Mouse (Mus musculus) MEL (cell line): Measurements from ENCODE around the gene Evi2a. TPM values are rescaled to one million over a fixed set of nuclear protein-coding genes. Genes with fewer than 3 reads are reported as not detected.

ENCODE experiments used
- DNase-seq: peaks from one replicate; pipeline ENCODE4 v3.0.0; 2011; ENCODE audit warnings: low read depth, low spot score
- H3K27ac ChIP-seq: 2 replicates; pipeline ENCODE4 v1.5.1; 2012; ENCODE audit warnings: low read depth, mild to moderate bottlenecking, control low read depth, low read length, moderate library complexity; ENCODE audit not compliant: control insufficient read depth
- H3K27me3 ChIP-seq, 2 experiments: fragments of 150-350 bp in 1 of 2; sonication (generic) in 1 of 2; 2 replicates each; pipeline ENCODE4 v1.6.1; 2012; ENCODE audit warnings: low read length in 2 of 2, mild to moderate bottlenecking in 2 of 2, improper control_type of control experiment in 1 of 2, moderate library complexity in 1 of 2; ENCODE audit not compliant: insufficient read depth in 2 of 2, control insufficient read depth in 1 of 2
- H3K36me3 ChIP-seq, 2 experiments: 2 replicates each; pipeline ENCODE4 v1.6.1; 2012 to 2014; ENCODE audit warnings: low read length in 2 of 2, improper control_type of control experiment in 1 of 2, inconsistent platforms in 1 of 2, mild to moderate bottlenecking in 1 of 2; ENCODE audit not compliant: insufficient read depth in 2 of 2, control insufficient read depth in 1 of 2
- H3K4me1 ChIP-seq, 2 experiments: fragments of 150-350 bp in 1 of 2; sonication (generic) in 1 of 2; 2 replicates each; pipeline ENCODE4 v1.6.1; 2012; ENCODE audit warnings: low read length in 2 of 2, improper control_type of control experiment in 1 of 2, mild to moderate bottlenecking in 1 of 2; ENCODE audit not compliant: insufficient read depth in 2 of 2, control insufficient read depth in 1 of 2
- H3K4me3 ChIP-seq, 2 experiments: fragments of 150-350 bp in 1 of 2; sonication (generic) in 1 of 2; 2 replicates each; pipeline ENCODE4 v1.5.1; 2012; ENCODE audit warnings: low read depth in 2 of 2, low read length in 2 of 2, mild to moderate bottlenecking in 2 of 2, moderate library complexity in 2 of 2, control low read depth in 1 of 2, improper control_type of control experiment in 1 of 2; ENCODE audit not compliant: control insufficient read depth in 1 of 2, insufficient read depth in 1 of 2
- H3K79me2 ChIP-seq: 2 replicates; pipeline ENCODE4 v1.6.1; 2012; ENCODE audit warnings: mild to moderate bottlenecking, low read length, moderate library complexity; ENCODE audit not compliant: control insufficient read depth, poor library complexity, insufficient read depth
- H3K9ac ChIP-seq: 2 replicates; pipeline ENCODE4 v1.6.1; 2012; ENCODE audit warnings: low read depth, mild to moderate bottlenecking, control low read depth, low read length, moderate library complexity; ENCODE audit not compliant: control insufficient read depth, poor library complexity, severe bottlenecking
- H3K9me3 ChIP-seq: fragments of 150-350 bp; sonication (generic); replicated peaks from 2 replicates; pipeline ENCODE4 v1.6.1; 2012; ENCODE audit warnings: mild to moderate bottlenecking, low read length, improper control_type of control experiment, moderate library complexity; ENCODE audit not compliant: insufficient read depth
- CHD1 ChIP-seq: IDR thresholded peaks from 2 replicates; pipeline ENCODE4 v1.6.1; 2012; ENCODE audit warnings: low read depth, mild to moderate bottlenecking, inconsistent platforms, low read length, improper control_type of control experiment
- ELF1 ChIP-seq: IDR thresholded peaks from 2 replicates; pipeline ENCODE4 v1.6.1; 2014; ENCODE audit warnings: low read depth, mild to moderate bottlenecking, inconsistent platforms, low read length, improper control_type of control experiment, moderate library complexity
- ETS1 ChIP-seq: IDR thresholded peaks from 2 replicates; pipeline ENCODE4 v1.6.1; 2012; ENCODE audit warnings: low read depth, mild to moderate bottlenecking, inconsistent platforms, low read length, improper control_type of control experiment, moderate library complexity
- GABPA ChIP-seq: IDR thresholded peaks from 2 replicates; pipeline ENCODE4 v1.6.1; 2012; ENCODE audit warnings: low read depth, mild to moderate bottlenecking, inconsistent platforms, low read length, improper control_type of control experiment, moderate library complexity
- HCFC1 ChIP-seq: IDR thresholded peaks from 2 replicates; pipeline ENCODE4 v1.6.1; 2012; ENCODE audit warnings: low read depth, mild to moderate bottlenecking, inconsistent platforms, low read length, improper control_type of control experiment, moderate library complexity
- KAT2A ChIP-seq: conservative IDR thresholded peaks from 2 replicates; pipeline ENCODE4 v1.6.1; 2012; ENCODE audit warnings: low read depth, low read length, improper control_type of control experiment, inconsistent platforms
- MAZ ChIP-seq: IDR thresholded peaks from 2 replicates; pipeline ENCODE4 v1.6.1; 2012; ENCODE audit warnings: low read depth, mild to moderate bottlenecking, inconsistent platforms, low read length, improper control_type of control experiment
- MEF2A ChIP-seq: IDR thresholded peaks from 2 replicates; pipeline ENCODE4 v1.6.1; 2014; ENCODE audit warnings: low read depth, mild to moderate bottlenecking, inconsistent platforms, low read length, improper control_type of control experiment; ENCODE audit not compliant: poor library complexity, insufficient replicate concordance, severe bottlenecking; ENCODE audit errors: extremely low read depth
- MYB ChIP-seq: IDR thresholded peaks from 2 replicates; pipeline ENCODE4 v1.6.1; 2011; ENCODE audit warnings: mild to moderate bottlenecking, low read depth, low read length, improper control_type of control experiment
- MYC ChIP-seq: IDR thresholded peaks from 2 replicates; pipeline ENCODE4 v1.6.1; 2011; ENCODE audit warnings: low read depth, mild to moderate bottlenecking, low read length, improper control_type of control experiment, moderate library complexity
- NELFE ChIP-seq: IDR thresholded peaks from 2 replicates; pipeline ENCODE4 v1.6.1; 2011; ENCODE audit warnings: low read depth, low read length, improper control_type of control experiment
- POLR2A ChIP-seq, 2 experiments: IDR thresholded peaks; 2 replicates each; pipeline ENCODE4 v1.6.1; 2011 to 2012; ENCODE audit warnings: low read length in 2 of 2, mild to moderate bottlenecking in 2 of 2, control low read depth in 1 of 2, improper control_type of control experiment in 1 of 2, low read depth in 1 of 2, moderate library complexity in 1 of 2; ENCODE audit not compliant: control insufficient read depth in 1 of 2, insufficient read depth in 1 of 2, poor library complexity in 1 of 2
- POLR2AphosphoS2 ChIP-seq: IDR thresholded peaks from 2 replicates; pipeline ENCODE4 v1.6.1; 2011; ENCODE audit warnings: low read length, improper control_type of control experiment
- RAD21 ChIP-seq: IDR thresholded peaks from 2 replicates; pipeline ENCODE4 v1.6.1; 2011; ENCODE audit warnings: mild to moderate bottlenecking, low read depth, low read length, improper control_type of control experiment
- SIN3A ChIP-seq: IDR thresholded peaks from 2 replicates; pipeline ENCODE4 v1.6.1; 2012; ENCODE audit warnings: low read length, improper control_type of control experiment, inconsistent platforms
- SMC3 ChIP-seq: IDR thresholded peaks from 2 replicates; pipeline ENCODE4 v1.6.1; 2011; ENCODE audit warnings: low read depth, low read length, improper control_type of control experiment
- TAL1 ChIP-seq: IDR thresholded peaks from 2 replicates; pipeline ENCODE4 v1.6.1; 2012; ENCODE audit warnings: mild to moderate bottlenecking, inconsistent platforms, low read length, moderate library complexity, mixed read lengths
- TBP ChIP-seq: IDR thresholded peaks from 2 replicates; pipeline ENCODE4 v1.8.0; 2011; ENCODE audit warnings: low read depth, low read length, improper control_type of control experiment
- UBTF ChIP-seq: IDR thresholded peaks from 2 replicates; pipeline ENCODE4 v1.6.1; 2012; ENCODE audit warnings: low read depth, mild to moderate bottlenecking, inconsistent platforms, low read length, improper control_type of control experiment, moderate library complexity, borderline replicate concordance; ENCODE audit not compliant: insufficient read depth
- USF1 ChIP-seq: IDR thresholded peaks from 2 replicates; pipeline ENCODE4 v1.6.1; 2014; ENCODE audit warnings: low read depth, mild to moderate bottlenecking, inconsistent platforms, low read length, improper control_type of control experiment, moderate library complexity
- ZC3H11A ChIP-seq: IDR thresholded peaks from 2 replicates; pipeline ENCODE4 v1.6.1; 2012; ENCODE audit warnings: low read depth, mild to moderate bottlenecking, inconsistent platforms, low read length, improper control_type of control experiment
- ZMIZ1 ChIP-seq: IDR thresholded peaks from 2 replicates; pipeline ENCODE4 v1.6.1; 2012; ENCODE audit warnings: low read depth, mild to moderate bottlenecking, inconsistent platforms, low read length, improper control_type of control experiment, moderate library complexity
- ZNF384 ChIP-seq: IDR thresholded peaks from 2 replicates; pipeline ENCODE4 v1.6.1; 2012; ENCODE audit warnings: low read depth, mild to moderate bottlenecking, inconsistent platforms, low read length, improper control_type of control experiment
- polyA plus RNA-seq, 2 experiments: library from polyadenylated mRNA; stranded (reverse) in 1 of 2; unstranded in 1 of 2; fragments of >175 nt in 1 of 2; fragments of >200 nt in 1 of 2; gene quantifications; 2 replicates each; pipeline versions ENCODE4 v1.2.1 to v1.2.4; 2012; ENCODE audit warnings: low replicate concordance in 2 of 2, low read depth in 1 of 2; ENCODE audit not compliant: insufficient read length in 2 of 2, insufficient read depth in 1 of 2, missing spikeins in 1 of 2
- total RNA-seq: library from RNA; depleted of rRNA; stranded (reverse); fragments of 300-350 nt; gene quantifications from 2 replicates; pipeline ENCODE4 v1.2.3, GENCODE M21; 2012

Evi2a gene
- total and polyA plus RNA-seq, 3 experiments, result 0.18 to 0.19 TPM; not detected in 1

GRCm38 (mm10) chr11:79511970-79512369 is 18.4 kb downstream of the Evi2a start:
- no peak overlapping the region for H3K4me3 ChIP-seq
- H3K9ac ChIP-seq, result no peak overlapping the region
- H3K4me1 ChIP-seq, result peaks cover 10 to 17% of the 10 kb centered on the region in 2 experiments
- no peaks in the 10 kb centered on the region for H3K27me3 ChIP-seq
- DNase-seq, result no peak
- peaks cover 25 to 28% of the 10 kb centered on the region in 2 experiments for H3K36me3 ChIP-seq
- H3K79me2 ChIP-seq, result peaks cover 9% of the 10 kb centered on the region; the same call in 1 of the 2 replicates
- no peak overlapping the region for H3K27ac ChIP-seq
- no peaks in the 10 kb centered on the region for H3K9me3 ChIP-seq
- no peak for TF ChIP-seq POLR2AphosphoS2
- no peak for TF ChIP-seq SMC3
- TF ChIP-seq ZNF384, result peak; percentile 70
- TF ChIP-seq RAD21, result no peak

GRCm38 (mm10) chr11:79504506-79504905 is 25.9 kb downstream of the Evi2a start:
- H3K4me1 ChIP-seq, result no peaks in the 10 kb centered on the region
- H3K27ac ChIP-seq, result no peak overlapping the region
- no peak for DNase-seq
- no peaks in the 10 kb centered on the region for H3K9me3 ChIP-seq
- TF ChIP-seq UBTF (no peak), MYC (no peak), SIN3A (no peak), NELFE (no peak), ZMIZ1 (no peak), RAD21 (no peak), CHD1 (no peak), GABPA (no peak), MYB (no peak), MAZ (no peak), TAL1 (no peak), USF1 (no peak), HCFC1 (no peak), ZC3H11A (no peak), TBP (no peak), ELF1 (no peak), ETS1 (no peak), POLR2A (IDR thresholded peaks at IDR 0.05; ENCODE audit: control insufficient read depth in 1 of 2, insufficient read depth in 1 of 2, low read depth in 1 of 2, low read length in 2 of 2, poor library complexity in 1 of 2) (no peak), KAT2A (no peak), MEF2A (no peak)
- no peak overlapping the region for H3K9ac ChIP-seq
- H3K36me3 ChIP-seq, result no peaks in the 10 kb centered on the region; a peak in 1 of 4 replicates
- H3K79me2 ChIP-seq, result no peaks in the 10 kb centered on the region
- no peak overlapping the region for H3K4me3 ChIP-seq
- H3K27me3 ChIP-seq, result no peaks in the 10 kb centered on the region
